Mouse (Mus musculus): ENCODE measurements around the gene Dok7. TPM values are rescaled to one million over a fixed set of nuclear protein-coding genes. Genes with fewer than 3 reads are reported as not detected.
A peak's percentile ranks its signal among the peaks of the same experiment; 100 is the strongest.

Gene Dok7
- polyA plus RNA-seq, 1 experiment from 2014 or later, result 0.83 TPM

DNA sequence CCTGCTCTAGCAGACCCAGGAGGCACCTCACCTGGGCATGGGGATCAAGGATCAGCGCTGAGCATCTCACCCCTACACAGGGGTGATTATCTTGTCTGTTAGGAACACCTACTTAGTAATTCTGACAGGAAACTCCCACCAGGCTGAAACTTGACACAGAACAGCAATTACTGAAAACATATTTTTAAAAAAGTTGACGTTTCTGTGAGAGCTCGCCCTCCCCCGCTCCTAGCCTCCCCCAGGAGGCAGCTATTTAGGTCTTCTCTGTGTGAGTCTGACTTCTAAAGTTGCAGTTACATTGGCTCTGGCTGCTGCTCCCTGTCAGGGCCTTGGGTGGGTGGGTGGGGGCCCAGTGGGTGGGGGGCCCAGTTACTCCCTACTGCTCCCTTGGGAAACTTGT lies 55.9 kb downstream of the Dok7 start:
- H3K36me3 ChIP-seq (ENCODE audit: insufficient read depth), result no peaks in the 10 kb centered on the region
- no peak for ATAC-seq (ENCODE audit: insufficient read depth)
- H3K9me3 ChIP-seq (ENCODE audit: low read depth, low read length), result no peaks in the 10 kb centered on the region
- TF ChIP-seq CTCF (IDR thresholded peaks at IDR 0.05; ENCODE audit: low read depth), result no peak
- H3K4me1 ChIP-seq (ENCODE audit: insufficient read depth), result no peaks in the 10 kb centered on the region
- 38% methylated on average over 4 of the region's 4 CpGs for WGBS
- no peak overlapping the region for H3K27ac ChIP-seq (ENCODE audit: low read depth)
- no peaks in the 10 kb centered on the region for H3K27me3 ChIP-seq (ENCODE audit: insufficient read depth, low read length)
- no peak overlapping the region for H3K9ac ChIP-seq
- DNase-seq, result no peak
- no peak overlapping the region for H3K4me3 ChIP-seq (ENCODE audit: low read depth, low read length)
- H3K4me2 ChIP-seq, result no peak overlapping the region

DNA sequence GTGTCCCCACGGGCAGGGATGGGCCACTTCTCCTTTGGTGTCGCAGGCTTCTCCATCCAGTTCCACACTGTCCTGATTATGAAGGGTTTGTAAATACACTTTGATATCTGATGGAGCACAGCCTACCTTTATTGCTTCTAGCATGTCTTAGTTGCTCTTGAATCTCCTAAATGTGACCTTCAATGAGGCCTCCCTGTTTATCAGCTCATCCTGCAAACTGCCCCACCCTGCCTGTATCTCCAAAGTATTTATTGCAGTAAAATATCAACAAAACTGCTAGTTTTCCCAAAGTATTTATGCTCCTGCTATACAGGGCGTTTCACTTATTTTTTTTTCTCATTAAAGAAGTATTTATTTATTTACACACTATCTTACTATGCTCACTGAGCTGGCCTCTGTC lies 59.4 kb downstream of the Dok7 start:
- Histone ChIP-seq H3K9me3 (ENCODE audit: low read depth, low read length) (no peaks in the 10 kb centered on the region), H3K9ac (no peak overlapping the region), H3K4me1 (ENCODE audit: insufficient read depth) (no peaks in the 10 kb centered on the region), H3K4me2 (no peak overlapping the region), H3K4me3 (ENCODE audit: low read depth, low read length) (no peak overlapping the region), H3K27ac (ENCODE audit: low read depth) (no peak overlapping the region), H3K36me3 (ENCODE audit: insufficient read depth) (no peaks in the 10 kb centered on the region), H3K27me3 (ENCODE audit: insufficient read depth, low read length) (no peaks in the 10 kb centered on the region)
- ATAC-seq (ENCODE audit: insufficient read depth), result no peak
- 60% methylated on average over 3 of the region's 3 CpGs for WGBS
- no peak for DNase-seq
- TF ChIP-seq CTCF (IDR thresholded peaks at IDR 0.05; ENCODE audit: low read depth), result no peak

DNA sequence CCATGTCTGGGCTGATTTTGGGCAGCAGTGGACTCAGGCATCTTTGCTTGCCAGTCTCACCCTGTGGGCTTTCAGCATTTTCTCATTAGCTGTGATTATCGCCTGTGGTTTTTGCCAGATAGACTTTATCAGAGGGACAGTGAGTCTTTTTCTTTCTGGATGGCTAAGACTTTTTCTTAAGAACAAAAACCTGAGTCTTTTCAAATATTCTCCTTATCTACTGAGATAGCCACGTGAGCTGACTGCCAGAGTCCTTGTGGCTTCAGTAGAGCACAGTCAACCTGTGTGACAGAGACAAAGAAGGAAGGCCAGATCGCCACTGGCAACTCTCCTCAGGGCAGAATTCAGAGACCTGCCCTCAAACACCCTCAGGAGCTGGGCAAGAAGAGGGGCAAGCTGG lies 61.1 kb downstream of the Dok7 start:
- H3K9me3 ChIP-seq (ENCODE audit: low read depth, low read length), result no peaks in the 10 kb centered on the region
- 55% methylated on average over 3 of the region's 3 CpGs for WGBS
- no peak overlapping the region for H3K27ac ChIP-seq (ENCODE audit: low read depth)
- TF ChIP-seq CTCF (IDR thresholded peaks at IDR 0.05; ENCODE audit: low read depth), result no peak
- no peaks in the 10 kb centered on the region for H3K27me3 ChIP-seq (ENCODE audit: insufficient read depth, low read length)
- no peak overlapping the region for H3K9ac ChIP-seq
- ATAC-seq (ENCODE audit: insufficient read depth) (no peak), DNase-seq (no peak)
- no peak overlapping the region for H3K4me3 ChIP-seq (ENCODE audit: low read depth, low read length)
- H3K4me1 ChIP-seq (ENCODE audit: insufficient read depth), result no peaks in the 10 kb centered on the region
- H3K36me3 ChIP-seq (ENCODE audit: insufficient read depth), result no peaks in the 10 kb centered on the region
- H3K4me2 ChIP-seq, result no peak overlapping the region

DNA sequence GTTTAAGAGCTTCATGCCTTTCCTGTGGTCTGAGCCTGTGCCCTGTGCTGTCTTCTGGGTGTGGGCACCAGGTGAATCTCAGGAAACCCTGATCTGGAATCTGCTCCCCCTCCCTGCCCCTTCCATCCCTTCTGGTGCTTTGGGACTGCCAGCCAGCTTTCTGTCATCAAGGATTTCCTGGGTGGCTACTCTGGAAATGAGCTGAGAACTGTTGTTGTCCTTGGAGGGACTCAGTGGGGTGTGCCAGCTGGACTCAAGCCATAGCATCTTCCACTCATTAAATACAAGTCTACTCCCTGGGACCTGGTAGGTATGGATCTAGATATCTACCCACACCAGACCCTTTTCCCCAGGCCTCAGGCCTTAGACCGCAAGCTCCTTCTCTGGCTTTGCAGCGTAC lies 61.9 kb downstream of the Dok7 start:
- Histone ChIP-seq H3K4me1 (ENCODE audit: insufficient read depth) (no peaks in the 10 kb centered on the region), H3K9me3 (ENCODE audit: low read depth, low read length) (no peaks in the 10 kb centered on the region), H3K27me3 (ENCODE audit: insufficient read depth, low read length) (no peaks in the 10 kb centered on the region), H3K4me2 (no peak overlapping the region), H3K36me3 (ENCODE audit: insufficient read depth) (no peaks in the 10 kb centered on the region), H3K9ac (no peak overlapping the region), H3K27ac (ENCODE audit: low read depth) (no peak overlapping the region), H3K4me3 (ENCODE audit: low read depth, low read length) (no peak overlapping the region)
- TF ChIP-seq CTCF (IDR thresholded peaks at IDR 0.05; ENCODE audit: low read depth), result no peak
- WGBS, result 78% methylated on average over 2 of the region's 2 CpGs
- DNase-seq, result no peak
- no peak for ATAC-seq (ENCODE audit: insufficient read depth)

DNA sequence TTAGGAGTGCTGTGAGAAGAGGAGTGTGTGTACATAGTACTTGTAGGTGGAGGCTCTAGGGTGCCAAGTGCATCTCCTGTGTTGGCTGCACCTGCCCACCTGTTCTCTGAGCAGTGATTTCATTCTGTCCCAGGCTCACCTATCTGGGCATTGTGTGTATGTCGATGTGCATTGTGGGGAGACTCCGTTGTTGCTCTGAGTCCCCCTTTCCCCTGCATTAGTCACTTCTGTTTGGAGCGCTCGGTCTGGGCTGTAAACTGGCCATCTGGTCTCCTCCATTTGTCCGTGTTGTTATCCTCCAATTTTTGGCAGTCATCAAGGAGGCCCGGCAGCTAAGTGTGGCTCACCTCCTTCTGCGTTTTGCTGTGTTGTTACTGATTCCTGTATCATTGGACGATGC lies 63.5 kb downstream of the Dok7 start:
- no peak overlapping the region for H3K4me2 ChIP-seq
- no peak overlapping the region for H3K4me3 ChIP-seq (ENCODE audit: low read depth, low read length)
- no peaks in the 10 kb centered on the region for H3K36me3 ChIP-seq (ENCODE audit: insufficient read depth)
- H3K27ac ChIP-seq (ENCODE audit: low read depth), result no peak overlapping the region
- no peak for ATAC-seq (ENCODE audit: insufficient read depth)
- no peaks in the 10 kb centered on the region for H3K27me3 ChIP-seq (ENCODE audit: insufficient read depth, low read length)
- no peak overlapping the region for H3K9ac ChIP-seq
- no peaks in the 10 kb centered on the region for H3K4me1 ChIP-seq (ENCODE audit: insufficient read depth)
- WGBS, result 76% methylated on average over 8 of the region's 8 CpGs
- H3K9me3 ChIP-seq (ENCODE audit: low read depth, low read length), result no peaks in the 10 kb centered on the region
- TF ChIP-seq CTCF (IDR thresholded peaks at IDR 0.05; ENCODE audit: low read depth), result no peak
- DNase-seq, result no peak

DNA sequence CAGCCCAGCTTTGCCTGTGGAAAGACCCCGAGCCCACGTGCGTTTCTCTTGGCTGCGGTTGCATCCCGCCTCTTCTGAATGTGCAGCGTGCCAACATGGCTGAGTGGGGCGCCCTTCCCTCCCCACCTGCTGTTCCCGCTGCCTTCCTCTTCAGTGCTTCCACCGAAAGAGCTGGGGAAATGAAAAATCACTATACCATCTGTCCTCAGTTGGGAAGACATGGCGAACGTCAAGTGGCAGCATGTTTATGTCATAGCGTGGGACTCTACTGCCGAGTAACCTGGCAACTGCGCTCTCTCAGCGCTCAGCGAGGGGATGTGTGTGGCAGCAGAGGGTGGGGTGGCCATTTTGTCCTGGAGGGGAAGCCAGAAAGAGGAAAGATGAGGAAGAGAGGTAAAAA lies 72.6 kb downstream of the Dok7 start:
- H3K4me1 ChIP-seq (ENCODE audit: insufficient read depth), result no peaks in the 10 kb centered on the region
- ATAC-seq (ENCODE audit: insufficient read depth) (no peak), DNase-seq (no peak)
- H3K36me3 ChIP-seq (ENCODE audit: insufficient read depth), result no peaks in the 10 kb centered on the region
- no peak overlapping the region for H3K4me3 ChIP-seq (ENCODE audit: low read depth, low read length)
- H3K27ac ChIP-seq (ENCODE audit: low read depth), result no peak overlapping the region
- no peaks in the 10 kb centered on the region for H3K27me3 ChIP-seq (ENCODE audit: insufficient read depth, low read length)
- no peak overlapping the region for H3K4me2 ChIP-seq
- WGBS, result 79% methylated on average over 16 of the region's 16 CpGs
- H3K9ac ChIP-seq, result no peak overlapping the region
- no peaks in the 10 kb centered on the region for H3K9me3 ChIP-seq (ENCODE audit: low read depth, low read length)
- TF ChIP-seq CTCF (IDR thresholded peaks at IDR 0.05; ENCODE audit: low read depth), result no peak

DNA sequence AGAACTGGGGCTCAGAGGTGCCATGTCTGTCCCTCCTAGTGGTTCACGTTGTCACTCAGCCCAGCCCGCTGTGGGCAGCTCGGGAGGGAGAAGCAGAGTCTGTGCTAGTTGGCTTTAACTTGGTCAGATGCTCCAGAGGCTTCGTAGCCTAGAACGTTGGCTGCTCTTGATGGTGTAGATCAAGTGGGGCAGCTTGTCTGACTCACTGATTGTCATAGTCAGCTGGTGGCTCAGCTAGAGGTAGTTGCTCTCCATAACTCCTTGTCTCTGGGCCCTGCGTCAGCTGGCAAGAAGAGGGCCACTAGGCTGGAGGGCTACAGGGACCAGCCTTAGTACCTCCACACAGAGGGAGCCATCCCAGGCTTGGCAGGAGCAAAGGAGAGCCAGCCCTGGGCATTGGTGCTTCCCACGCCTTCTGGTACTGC lies 73.2 kb downstream of the Dok7 start:
- DNase-seq (no peak), ATAC-seq (ENCODE audit: insufficient read depth) (no peak)
- no peak overlapping the region for H3K9ac ChIP-seq
- no peak overlapping the region for H3K27ac ChIP-seq (ENCODE audit: low read depth)
- no peaks in the 10 kb centered on the region for H3K27me3 ChIP-seq (ENCODE audit: insufficient read depth, low read length)
- H3K36me3 ChIP-seq (ENCODE audit: insufficient read depth), result no peaks in the 10 kb centered on the region
- H3K4me2 ChIP-seq, result no peak overlapping the region
- no peaks in the 10 kb centered on the region for H3K4me1 ChIP-seq (ENCODE audit: insufficient read depth)
- H3K9me3 ChIP-seq (ENCODE audit: low read depth, low read length), result no peaks in the 10 kb centered on the region
- TF ChIP-seq CTCF (IDR thresholded peaks at IDR 0.05; ENCODE audit: low read depth), result no peak
- no peak overlapping the region for H3K4me3 ChIP-seq (ENCODE audit: low read depth, low read length)
- WGBS, result 88% methylated on average over 7 of the region's 7 CpGs

DNA sequence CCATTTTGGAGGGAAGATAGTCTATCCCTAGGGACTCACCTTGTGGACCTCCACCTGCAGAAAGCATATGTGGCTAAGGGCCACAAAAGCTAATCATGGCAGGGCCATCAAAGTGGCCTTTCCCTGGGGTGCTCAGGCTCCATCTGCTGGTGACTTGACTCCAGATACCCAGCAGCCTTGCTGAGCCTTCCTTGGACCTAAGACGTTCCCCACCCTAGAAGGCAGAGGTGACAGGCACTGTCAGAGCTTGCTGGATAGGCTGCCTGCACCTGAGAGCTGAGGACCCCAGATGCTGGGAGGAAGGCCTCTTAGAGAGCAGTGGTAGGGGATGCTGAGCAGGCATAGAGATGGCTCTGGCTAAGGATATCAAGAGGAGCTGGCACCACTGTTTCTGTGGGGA lies 74.7 kb downstream of the Dok7 start:
- 12% methylated on average over 1 of the region's 1 CpGs for WGBS

More for the DNA sequence above, 74.7 kb downstream of the Dok7 start:
- Histone ChIP-seq H3K4me2 (no peak overlapping the region), H3K4me3 (ENCODE audit: low read depth, low read length) (no peak overlapping the region), H3K9me3 (ENCODE audit: low read depth, low read length) (no peaks in the 10 kb centered on the region), H3K36me3 (ENCODE audit: insufficient read depth) (no peaks in the 10 kb centered on the region), H3K4me1 (ENCODE audit: insufficient read depth) (no peaks in the 10 kb centered on the region), H3K9ac (no peak overlapping the region), H3K27me3 (ENCODE audit: insufficient read depth, low read length) (no peaks in the 10 kb centered on the region), H3K27ac (ENCODE audit: low read depth) (no peak overlapping the region)
- TF ChIP-seq CTCF (IDR thresholded peaks at IDR 0.05; ENCODE audit: low read depth), result 0 out of 2 replicates have a peak, but pooled peaks have one; percentile 16
- DNase-seq (no peak), ATAC-seq (ENCODE audit: insufficient read depth) (no peak)
